Mouse (Mus musculus): ENCODE results near the gene Arhgef5. TPM values are rescaled to one million over a fixed set of nuclear protein-coding genes. Genes with fewer than 3 reads are reported as not detected.

Arhgef5 gene
- polyA plus RNA-seq, 1 experiment, result 35.2 TPM

GRCm38 (mm10) chr6:43293175-43293574 lies 27.8 kb downstream of the Arhgef5 start:
- Histone ChIP-seq H3K4me3 (ENCODE audit: insufficient read depth, low read depth, low read length) (no peak overlapping the region), H3K27ac (ENCODE audit: insufficient read depth, low read depth, low read length) (no peak overlapping the region), H3K4me1 (ENCODE audit: control insufficient read depth, insufficient read depth, low read length) (peaks cover 15% of the 10 kb centered on the region), H3K36me3 (ENCODE audit: control insufficient read depth, insufficient read depth, low read length) (peaks cover 8% of the 10 kb centered on the region), H3K27me3 (replicated peaks; ENCODE audit: control insufficient read depth, insufficient read depth, low read length) (no peaks in the 10 kb centered on the region)
- DNase-seq, result peak; percentile 37
- no peak for TF ChIP-seq CTCF (conservative IDR thresholded peaks at IDR 0.05; ENCODE audit: insufficient read depth, insufficient read length, low read depth, low read length)
- no peak for TF ChIP-seq POLR2A (IDR thresholded peaks at IDR 0.05; ENCODE audit: low read depth, low read length)
- 49% methylated on average over 7 of the region's 7 CpGs for WGBS

GRCm38 (mm10) chr6:43295908-43296307 lies 30.5 kb downstream of the Arhgef5 start:
- WGBS, result 36% methylated on average over 5 of the region's 5 CpGs
- H3K27me3 ChIP-seq (replicated peaks; ENCODE audit: control insufficient read depth, insufficient read depth, low read length), result no peaks in the 10 kb centered on the region
- no peaks in the 10 kb centered on the region for H3K36me3 ChIP-seq (ENCODE audit: control insufficient read depth, insufficient read depth, low read length)
- DNase-seq, result no peak
- no peak overlapping the region for H3K4me3 ChIP-seq (ENCODE audit: insufficient read depth, low read depth, low read length)
- TF ChIP-seq POLR2A (IDR thresholded peaks at IDR 0.05; ENCODE audit: low read depth, low read length) (no peak), CTCF (conservative IDR thresholded peaks at IDR 0.05; ENCODE audit: insufficient read depth, insufficient read length, low read depth, low read length) (no peak)
- H3K4me1 ChIP-seq (ENCODE audit: control insufficient read depth, insufficient read depth, low read length), result peaks cover 15% of the 10 kb centered on the region
- no peak overlapping the region for H3K27ac ChIP-seq (ENCODE audit: insufficient read depth, low read depth, low read length)

DNA sequence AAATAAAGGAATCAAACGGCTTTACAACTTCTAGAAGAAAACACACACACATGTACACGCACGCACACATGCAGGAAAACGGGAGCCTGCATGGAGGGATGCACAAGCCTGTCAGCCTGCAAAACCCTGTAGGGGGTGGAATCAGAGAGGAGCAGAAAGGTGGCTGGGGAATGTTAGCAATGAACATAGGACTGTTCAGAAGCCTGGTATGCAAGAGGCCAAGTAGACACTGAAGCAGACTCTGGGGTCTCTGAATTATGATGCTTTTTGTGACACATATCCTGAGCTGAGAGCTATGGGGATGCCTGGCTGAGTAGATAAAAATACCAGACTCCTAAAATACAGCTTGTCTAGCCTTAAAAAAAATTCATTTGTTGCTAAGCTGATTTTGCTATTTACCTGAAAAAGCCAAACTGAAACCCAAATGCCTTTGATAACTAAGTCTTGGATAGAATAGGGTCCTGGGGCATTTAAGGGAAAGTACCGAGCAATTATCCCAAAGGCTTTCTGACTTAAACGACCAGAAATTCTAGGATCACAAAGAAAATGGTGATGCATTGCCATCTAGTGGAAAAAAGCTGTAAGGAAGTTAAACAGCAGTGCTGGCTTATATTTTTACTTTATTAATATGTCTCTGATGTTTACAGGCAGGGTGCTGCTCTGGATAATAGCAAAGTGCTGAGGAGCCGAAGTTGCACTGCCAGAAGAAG lies 31.6 kb downstream of the Arhgef5 start:
- Histone ChIP-seq H3K27me3 (replicated peaks; ENCODE audit: control insufficient read depth, insufficient read depth, low read length) (no peaks in the 10 kb centered on the region), H3K4me3 (ENCODE audit: insufficient read depth, low read depth, low read length) (no peak overlapping the region), H3K36me3 (ENCODE audit: control insufficient read depth, insufficient read depth, low read length) (no peaks in the 10 kb centered on the region), H3K27ac (ENCODE audit: insufficient read depth, low read depth, low read length) (no peak overlapping the region), H3K4me1 (ENCODE audit: control insufficient read depth, insufficient read depth, low read length) (peaks cover 13% of the 10 kb centered on the region)
- WGBS, result 35% methylated on average over 7 of the region's 7 CpGs
- 0 out of 2 replicates have a peak, but pooled peaks have one; percentile 17 for TF ChIP-seq CTCF (conservative IDR thresholded peaks at IDR 0.05; ENCODE audit: insufficient read depth, insufficient read length, low read depth, low read length)
- no peak for TF ChIP-seq POLR2A (IDR thresholded peaks at IDR 0.05; ENCODE audit: low read depth, low read length)
- DNase-seq, result peak; percentile 58

GRCm38 (mm10) chr6:43297508-43297850 lies 32.1 kb downstream of the Arhgef5 start:
- no peak for DNase-seq

GRCm38 (mm10) chr6:43309454-43309853 lies 44.1 kb downstream of the Arhgef5 start, which contains the start of gene Nobox:
Gene Nobox (minus strand): TSS chr6:43309554.
- H3K27me3 ChIP-seq (replicated peaks; ENCODE audit: control insufficient read depth, insufficient read depth, low read length), result no peaks in the 10 kb centered on the region
- H3K4me3 ChIP-seq (ENCODE audit: insufficient read depth, low read depth, low read length), result no peak within 1 kb of the TSS
- TF ChIP-seq POLR2A (IDR thresholded peaks at IDR 0.05; ENCODE audit: low read depth, low read length) (no peak), CTCF (conservative IDR thresholded peaks at IDR 0.05; ENCODE audit: insufficient read depth, insufficient read length, low read depth, low read length) (no peak)
- H3K4me1 ChIP-seq (ENCODE audit: control insufficient read depth, insufficient read depth, low read length), result no peaks in the 10 kb centered on the region
- no peak within 1 kb of the TSS for H3K27ac ChIP-seq (ENCODE audit: insufficient read depth, low read depth, low read length)
- DNase-seq, result no peak
- H3K36me3 ChIP-seq (ENCODE audit: control insufficient read depth, insufficient read depth, low read length), result no peaks in the 10 kb centered on the region
- WGBS, result 80% methylated on average over 16 of the region's 16 CpGs

More at GRCm38 (mm10) chr6:43297508-43297850, 32.1 kb downstream of the Arhgef5 start:
- TF ChIP-seq CTCF (conservative IDR thresholded peaks at IDR 0.05; ENCODE audit: insufficient read depth, insufficient read length, low read depth, low read length), result no peak
- no peak for TF ChIP-seq POLR2A (IDR thresholded peaks at IDR 0.05; ENCODE audit: low read depth, low read length)
- WGBS, result 40% methylated on average over 2 of the region's 2 CpGs
- H3K27me3 ChIP-seq (replicated peaks; ENCODE audit: control insufficient read depth, insufficient read depth, low read length), result no peaks in the 10 kb centered on the region
- no peaks in the 10 kb centered on the region for H3K36me3 ChIP-seq (ENCODE audit: control insufficient read depth, insufficient read depth, low read length)
- H3K4me1 ChIP-seq (ENCODE audit: control insufficient read depth, insufficient read depth, low read length), result peaks cover 8% of the 10 kb centered on the region
- no peak overlapping the region for H3K4me3 ChIP-seq (ENCODE audit: insufficient read depth, low read depth, low read length)
- H3K27ac ChIP-seq (ENCODE audit: insufficient read depth, low read depth, low read length), result no peak overlapping the region

GRCm38 (mm10) chr6:43310071-43310470 lies 44.7 kb downstream of the Arhgef5 start:
- no peak overlapping the region for H3K27ac ChIP-seq (ENCODE audit: insufficient read depth, low read depth, low read length)
- 48% methylated on average over 6 of the region's 6 CpGs for WGBS
- H3K36me3 ChIP-seq (ENCODE audit: control insufficient read depth, insufficient read depth, low read length), result no peaks in the 10 kb centered on the region
- H3K4me1 ChIP-seq (ENCODE audit: control insufficient read depth, insufficient read depth, low read length), result no peaks in the 10 kb centered on the region
- H3K4me3 ChIP-seq (ENCODE audit: insufficient read depth, low read depth, low read length), result no peak overlapping the region
- TF ChIP-seq POLR2A (IDR thresholded peaks at IDR 0.05; ENCODE audit: low read depth, low read length), result no peak
- TF ChIP-seq CTCF (conservative IDR thresholded peaks at IDR 0.05; ENCODE audit: insufficient read depth, insufficient read length, low read depth, low read length), result no peak
- no peak for DNase-seq
- no peaks in the 10 kb centered on the region for H3K27me3 ChIP-seq (replicated peaks; ENCODE audit: control insufficient read depth, insufficient read depth, low read length)

DNA sequence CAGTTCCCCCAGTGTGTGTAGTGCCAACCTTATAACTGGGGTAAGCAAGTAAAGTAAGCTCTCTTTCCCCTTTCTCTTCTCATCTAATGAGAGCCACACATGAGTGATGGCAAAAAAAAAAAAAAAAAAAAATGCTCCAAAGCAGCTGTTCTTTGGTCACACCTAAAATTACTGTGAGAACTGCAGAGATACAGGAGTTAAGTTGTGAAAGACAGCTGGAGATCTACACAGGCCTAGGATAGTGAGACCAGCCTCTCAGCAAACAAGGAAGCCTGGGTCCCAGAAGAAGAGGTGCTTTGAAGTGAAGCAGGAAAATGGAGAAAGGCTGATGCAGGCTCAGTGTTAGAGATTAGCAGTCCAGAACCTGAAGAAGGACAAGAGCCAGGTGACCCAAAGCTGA lies 47.2 kb downstream of the Arhgef5 start:
- TF ChIP-seq CTCF (conservative IDR thresholded peaks at IDR 0.05; ENCODE audit: insufficient read depth, insufficient read length, low read depth, low read length) (no peak), POLR2A (IDR thresholded peaks at IDR 0.05; ENCODE audit: low read depth, low read length) (no peak)
- Histone ChIP-seq H3K27ac (ENCODE audit: insufficient read depth, low read depth, low read length) (no peak overlapping the region), H3K4me1 (ENCODE audit: control insufficient read depth, insufficient read depth, low read length) (no peaks in the 10 kb centered on the region), H3K36me3 (ENCODE audit: control insufficient read depth, insufficient read depth, low read length) (no peaks in the 10 kb centered on the region), H3K27me3 (replicated peaks; ENCODE audit: control insufficient read depth, insufficient read depth, low read length) (no peaks in the 10 kb centered on the region), H3K4me3 (ENCODE audit: insufficient read depth, low read depth, low read length) (no peak overlapping the region)
- no peak for DNase-seq

All from kidney, adult 2 months (tissue).